Mouse (Mus musculus): ENCODE measurements around the gene Foxd2.

Foxd2 gene

DNA sequence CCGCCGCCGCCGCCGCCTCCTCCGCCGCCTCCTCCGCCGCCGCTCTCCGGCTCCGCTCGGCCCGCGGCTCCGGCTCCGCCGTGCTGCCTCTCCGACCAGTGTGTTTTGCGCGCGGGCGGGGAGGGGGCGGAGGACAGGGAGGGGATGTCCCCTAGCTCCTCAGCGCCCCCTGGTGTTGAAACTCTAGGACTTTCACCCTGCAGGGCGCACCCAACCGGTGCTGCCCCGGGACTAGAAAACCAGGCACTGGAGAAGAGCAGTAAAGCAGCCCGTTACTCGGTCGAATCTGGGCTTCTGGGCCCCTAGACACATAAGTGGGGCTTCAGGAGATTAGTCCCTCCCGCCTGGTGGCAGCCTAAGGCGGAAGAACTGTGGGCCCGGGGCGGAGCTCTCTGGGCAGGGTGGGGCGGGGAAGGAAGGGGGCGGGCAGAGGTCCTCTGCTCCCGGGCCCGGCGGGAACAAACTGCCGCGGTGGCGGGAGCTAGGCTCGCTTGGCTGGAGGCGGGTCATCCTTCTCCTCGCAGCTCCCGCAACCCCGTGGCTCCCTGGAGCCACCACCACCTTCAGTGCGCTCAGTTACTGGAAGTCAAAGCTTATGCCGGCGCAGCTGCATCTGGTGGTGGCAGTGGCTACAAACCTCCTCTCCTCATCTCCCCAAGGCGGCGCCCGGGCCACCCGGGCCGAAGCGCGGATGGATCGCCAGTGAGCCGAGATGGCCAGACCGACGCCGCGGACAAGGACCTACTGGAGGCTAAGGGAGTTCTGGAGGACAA lies at the start of gene Foxd2:
Foxd2 (minus strand) TSS at position 45 of the 773 bp plus-strand sequence.
- peak; percentile 78 to 89 for DNase-seq

DNA sequence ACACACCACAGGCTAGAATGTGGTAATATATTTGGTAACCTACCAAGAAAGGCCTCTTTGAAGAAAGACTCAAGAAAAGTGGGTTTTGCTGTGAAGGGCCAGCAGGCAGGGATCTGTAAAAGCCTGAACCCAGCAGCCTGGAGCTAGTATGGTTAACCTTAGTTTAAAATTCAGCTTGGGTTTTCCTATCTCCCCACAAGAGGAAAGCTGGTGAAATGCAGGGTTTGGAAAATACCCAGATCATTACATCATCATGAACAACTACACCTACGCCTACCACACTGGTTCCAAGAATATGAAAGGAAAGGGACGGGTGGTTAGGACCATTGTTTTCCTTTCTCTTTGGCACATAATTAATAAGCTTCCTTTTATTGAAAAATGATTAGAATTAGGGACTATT lies 49.6 kb upstream of the Foxd2 start:
- DNase-seq: no peak

DNA sequence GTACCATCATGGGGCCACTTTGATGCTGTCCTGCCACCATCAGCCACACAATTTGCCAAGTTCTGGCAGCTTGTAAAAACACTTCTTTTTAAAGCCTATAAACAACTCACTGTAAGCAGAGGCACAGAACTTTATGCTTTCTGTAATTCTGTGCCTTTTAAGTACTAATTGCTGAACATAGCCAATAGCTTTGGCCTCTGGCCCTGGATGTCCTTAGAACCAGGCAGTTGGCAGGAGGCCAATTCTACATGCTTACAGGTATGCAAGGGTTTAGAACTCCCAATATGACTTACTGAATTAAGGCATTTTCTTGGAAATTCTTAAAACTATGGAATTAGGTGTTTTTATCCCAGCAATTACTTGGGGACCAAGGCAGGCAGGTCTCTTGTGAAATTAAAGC lies 48.7 kb upstream of the Foxd2 start:
- peak; percentile 22 to 45 for DNase-seq

DNA sequence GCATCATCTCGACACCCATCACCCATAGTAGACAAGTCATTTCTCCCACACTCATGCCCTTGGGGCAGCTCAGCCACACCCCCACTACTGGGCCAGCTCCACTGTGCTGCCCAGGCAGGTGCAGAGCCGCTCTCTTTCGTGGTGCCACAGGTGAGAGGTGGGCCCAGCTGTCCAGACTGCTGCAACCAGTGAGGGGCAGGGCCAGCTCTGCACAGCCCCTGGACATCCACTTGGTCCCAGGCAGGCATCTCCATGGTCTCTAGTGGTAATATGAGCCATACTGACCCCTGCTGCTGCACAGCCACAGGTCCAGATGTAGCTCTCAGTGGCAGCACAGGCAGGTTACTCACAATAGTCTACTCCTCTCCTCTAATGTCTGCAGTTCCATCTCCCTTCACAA lies 44.5 kb upstream of the Foxd2 start:
- no peak for DNase-seq

DNA sequence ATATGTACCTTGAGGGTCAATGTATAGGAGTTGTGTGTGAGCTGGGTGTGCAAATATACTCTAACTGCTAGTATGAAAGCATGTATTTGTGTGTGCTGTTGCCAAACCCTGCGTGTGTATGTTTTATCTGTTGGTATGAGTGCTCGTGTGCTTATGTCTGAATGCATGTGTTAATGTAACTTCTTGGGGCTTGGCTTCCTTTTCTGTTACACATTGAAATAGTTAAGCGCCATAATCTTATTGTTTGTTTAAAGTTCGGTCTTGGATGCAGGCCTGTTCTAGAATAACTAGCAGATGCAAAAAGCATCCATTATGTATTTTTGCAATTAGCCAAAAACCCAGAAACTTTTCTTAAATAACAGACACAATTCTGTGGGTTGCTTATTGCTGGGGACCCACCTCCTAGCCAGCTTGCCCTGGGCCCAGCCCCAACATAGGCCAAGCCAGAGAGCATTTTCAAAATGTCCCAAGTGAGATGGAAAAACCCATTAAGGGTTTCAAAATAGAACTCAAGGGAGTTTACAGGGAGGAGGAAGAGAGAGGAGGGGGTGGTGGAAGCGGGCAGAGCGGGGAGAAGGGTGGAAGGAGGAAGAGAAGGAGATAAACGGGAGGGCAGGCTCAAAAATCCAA lies 39.3 kb upstream of the Foxd2 start:
- DNase-seq: no peak

DNA sequence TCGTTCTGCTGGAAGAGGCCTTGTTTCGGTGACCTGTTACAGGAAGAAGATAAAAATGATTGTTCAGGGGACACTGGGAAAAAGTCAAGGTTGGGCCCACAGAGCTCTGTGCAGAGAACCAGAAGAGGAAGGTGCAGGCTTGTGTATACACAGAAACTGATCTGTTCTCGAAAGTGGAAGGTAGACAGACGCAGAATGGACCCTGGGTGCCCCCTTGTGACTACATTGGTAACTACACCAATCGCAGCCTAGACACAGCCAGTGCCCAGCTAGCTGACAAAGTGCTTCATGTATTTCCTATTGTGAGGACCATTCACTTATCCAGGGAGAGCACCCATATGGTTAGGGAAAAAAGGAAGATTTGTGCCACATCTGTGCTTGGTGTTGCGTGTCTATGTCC lies 38.7 kb upstream of the Foxd2 start:
- DNase-seq: peak; percentile 91

DNA sequence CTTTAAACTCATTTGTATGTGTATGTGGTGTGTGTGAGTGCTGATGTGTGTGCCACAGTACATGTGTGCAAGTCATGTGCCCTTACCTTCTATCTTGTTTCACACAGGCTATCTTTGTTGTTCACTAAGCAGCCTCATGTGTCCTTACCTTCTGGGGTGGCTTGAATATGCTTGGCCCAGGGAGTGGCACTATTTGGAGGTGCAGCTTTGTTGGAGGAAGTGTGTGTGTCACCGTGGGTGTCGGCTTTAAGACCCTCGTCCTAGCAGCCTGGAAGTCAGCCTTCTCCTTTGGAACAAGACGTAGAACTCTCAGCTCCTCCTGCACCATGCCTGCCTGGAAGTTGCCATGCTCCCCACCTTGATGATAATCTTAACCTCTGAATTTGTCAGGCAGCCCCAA lies 37.7 kb upstream of the Foxd2 start:
- no peak for DNase-seq

DNA sequence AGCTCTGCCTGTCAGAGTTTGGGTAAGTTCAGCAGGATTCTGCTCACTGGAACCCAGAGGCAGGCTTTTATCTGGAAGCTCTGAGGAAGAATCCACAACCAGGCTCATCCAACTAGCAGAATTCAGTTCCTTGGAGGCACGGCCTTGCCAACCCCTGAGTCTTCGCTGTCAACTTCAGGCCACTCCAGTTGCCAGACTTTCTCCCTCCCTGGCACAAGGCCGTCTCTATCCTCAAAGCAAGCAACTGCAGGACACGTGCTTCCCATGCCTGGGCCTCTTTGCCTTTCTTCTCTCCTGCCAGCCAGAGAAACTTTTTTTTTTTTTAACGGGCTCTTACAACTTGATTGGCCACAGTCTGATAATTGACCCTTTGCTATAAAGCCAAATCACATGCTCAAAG lies 36.3 kb upstream of the Foxd2 start:
- no peak for DNase-seq

DNA sequence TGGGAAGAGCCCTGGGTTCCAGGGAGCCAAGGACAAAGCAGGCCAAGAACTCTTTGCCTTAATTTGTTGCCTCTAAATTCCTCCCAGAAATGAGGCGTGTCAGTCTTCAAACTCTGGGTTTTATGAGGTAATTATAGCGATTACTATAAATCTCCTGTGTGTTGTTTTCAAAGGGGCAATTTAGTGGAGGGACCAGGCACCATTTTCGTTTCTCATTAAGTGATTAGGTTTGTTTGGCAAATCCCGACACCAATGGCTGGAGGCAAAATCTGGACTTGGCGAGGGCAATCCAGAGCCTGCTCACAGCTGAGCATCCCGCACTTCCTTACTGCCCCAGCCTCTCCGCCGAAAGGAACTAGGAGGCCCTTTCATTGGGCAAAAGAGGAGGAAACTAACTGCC lies 33.9 kb upstream of the Foxd2 start:
- no peak for DNase-seq

DNA sequence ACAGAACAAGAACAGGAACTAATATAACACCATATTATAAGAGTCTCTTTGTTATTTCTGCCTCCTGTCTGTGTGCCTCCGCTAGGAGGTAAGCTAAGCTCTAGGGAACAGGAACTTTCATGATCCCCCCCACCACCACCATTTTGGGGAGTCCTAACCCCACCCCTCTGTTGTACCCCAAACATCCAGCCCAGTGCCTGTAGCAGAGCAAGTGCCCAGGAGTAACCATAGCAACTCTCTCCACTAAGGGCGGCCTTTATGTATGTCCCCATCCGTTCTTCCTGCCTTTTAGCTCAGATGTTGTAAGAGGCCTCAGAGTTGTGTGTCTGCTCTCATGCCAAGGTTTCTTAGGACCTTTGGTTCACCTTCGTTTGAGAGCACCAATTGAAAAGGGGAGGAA lies 33.4 kb upstream of the Foxd2 start:
- no peak for DNase-seq

DNA sequence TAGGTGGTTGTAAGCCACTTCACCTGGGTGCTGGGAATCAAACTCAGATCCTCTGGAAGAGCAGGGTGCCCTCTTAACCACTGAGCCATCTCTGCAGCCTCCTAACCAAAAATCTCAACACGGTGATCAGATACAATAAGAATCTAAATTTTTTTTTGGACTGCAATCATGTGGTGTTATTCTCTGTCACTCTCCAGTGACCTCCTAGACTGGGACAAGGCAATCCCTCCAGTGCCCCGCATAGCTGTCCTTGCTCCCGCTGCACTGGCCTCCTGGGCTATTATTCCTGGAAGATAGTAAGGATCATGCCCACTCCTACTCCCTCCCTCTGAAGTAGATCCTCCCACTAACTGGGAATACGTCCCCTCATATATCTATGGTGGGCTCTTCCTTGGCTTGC lies 32.6 kb upstream of the Foxd2 start:
- no peak for DNase-seq

DNA sequence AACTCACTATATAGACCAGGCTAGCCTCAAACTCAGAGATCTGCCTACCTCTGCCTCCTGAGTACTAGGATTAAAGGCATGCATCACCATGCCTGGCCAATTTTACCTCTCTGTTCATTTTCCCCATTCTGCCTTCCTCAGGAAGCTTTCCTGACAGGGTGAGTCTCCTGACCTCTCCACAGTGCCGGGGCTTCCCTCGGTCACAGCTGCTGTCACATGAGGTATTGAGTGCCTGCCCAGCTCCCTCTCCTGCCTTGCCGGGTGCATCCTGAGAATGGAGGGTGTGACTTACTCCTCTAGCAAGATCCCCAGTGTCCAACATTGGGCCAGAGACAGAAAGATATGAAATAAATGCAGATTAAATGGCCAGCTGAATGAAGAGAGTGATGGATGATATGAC lies 29.6 kb upstream of the Foxd2 start:
- DNase-seq: no peak

DNA sequence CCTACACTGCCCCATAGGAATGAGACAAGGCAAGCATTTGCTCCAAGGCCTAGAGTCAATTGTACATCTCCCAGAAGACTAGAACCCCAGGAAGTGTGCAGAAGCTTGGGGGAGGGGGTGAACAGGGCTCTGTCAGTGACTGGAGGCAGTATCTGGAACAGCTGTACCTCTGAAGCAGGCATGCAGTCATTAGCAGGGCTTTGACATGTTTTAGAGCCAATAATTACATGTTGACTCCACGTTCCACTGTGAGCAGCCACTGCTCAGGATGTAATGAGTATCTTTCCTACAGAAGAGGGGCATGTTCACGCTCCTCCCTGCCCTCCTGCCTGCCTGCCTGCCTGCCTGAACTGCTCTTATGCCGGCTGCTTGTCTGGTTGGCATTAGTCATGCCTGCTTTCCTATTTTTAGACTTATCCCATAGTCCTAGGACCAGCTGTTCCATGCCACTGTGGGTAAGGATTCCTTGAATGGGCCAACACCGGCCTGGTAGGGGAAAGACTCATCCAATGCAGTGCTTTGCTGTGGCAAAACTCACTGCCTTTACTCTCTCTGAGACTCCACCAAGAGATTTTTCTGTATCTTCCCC lies 28.9 kb upstream of the Foxd2 start:
- DNase-seq: no peak

DNA sequence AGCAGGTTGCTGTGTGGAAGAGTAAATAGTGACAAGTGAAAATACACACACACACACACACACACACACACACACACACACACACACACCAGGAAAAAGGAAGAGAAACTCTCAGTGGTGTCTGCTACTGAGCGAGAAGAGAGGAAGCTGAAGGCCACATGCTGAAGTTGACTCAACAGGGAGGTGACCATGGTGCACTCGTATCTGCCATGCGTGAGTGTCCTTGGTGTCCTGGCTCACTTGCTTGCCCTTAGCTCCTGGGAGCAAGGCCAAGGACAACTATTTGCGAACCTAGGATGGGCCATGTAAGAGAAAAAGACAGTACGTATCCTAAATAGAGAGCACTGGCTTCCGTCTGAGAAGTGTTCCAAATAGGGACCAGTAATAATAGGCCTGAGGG lies 25.5 kb upstream of the Foxd2 start:
- DNase-seq: no peak

DNA sequence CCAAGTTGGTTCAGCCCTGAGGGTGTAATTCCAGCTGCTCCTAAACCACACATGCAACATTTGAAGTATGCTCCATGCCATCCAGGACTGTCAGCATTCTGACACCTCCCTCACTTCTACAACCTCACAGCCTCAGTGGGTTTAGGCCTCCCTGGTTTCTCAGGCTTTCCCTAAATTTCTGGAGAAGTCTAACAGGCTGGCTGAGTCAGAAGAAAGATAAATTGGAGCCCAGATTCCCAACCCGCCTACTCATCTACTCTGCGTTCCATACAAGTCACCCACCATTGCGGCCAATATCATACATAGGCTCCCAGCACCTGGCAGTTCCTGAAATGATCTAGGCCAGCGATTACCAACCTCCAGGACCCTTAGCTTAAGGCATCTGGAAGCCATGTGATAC lies 24.1 kb upstream of the Foxd2 start:
- no peak for DNase-seq

DNA sequence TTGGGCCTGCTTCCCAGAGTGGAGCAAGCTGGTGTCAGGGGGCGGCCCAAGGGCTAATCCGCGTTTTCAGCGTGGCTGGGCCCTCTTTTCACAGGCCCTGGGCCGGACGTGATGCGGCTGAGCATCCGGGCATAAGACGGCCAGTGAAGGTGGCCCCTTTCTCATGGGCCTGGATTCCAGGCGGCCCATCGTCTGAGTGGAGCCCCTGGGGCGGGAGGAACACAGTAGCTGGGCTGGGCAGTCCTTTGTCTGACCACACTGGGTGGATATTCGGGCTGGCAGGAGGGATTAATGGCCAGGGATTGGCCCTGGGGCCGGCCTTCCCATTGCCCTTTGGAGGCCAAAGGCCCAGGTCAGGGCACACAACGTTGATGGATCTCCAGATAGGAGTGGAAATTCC lies 20.5 kb upstream of the Foxd2 start:
- no peak for DNase-seq

DNA sequence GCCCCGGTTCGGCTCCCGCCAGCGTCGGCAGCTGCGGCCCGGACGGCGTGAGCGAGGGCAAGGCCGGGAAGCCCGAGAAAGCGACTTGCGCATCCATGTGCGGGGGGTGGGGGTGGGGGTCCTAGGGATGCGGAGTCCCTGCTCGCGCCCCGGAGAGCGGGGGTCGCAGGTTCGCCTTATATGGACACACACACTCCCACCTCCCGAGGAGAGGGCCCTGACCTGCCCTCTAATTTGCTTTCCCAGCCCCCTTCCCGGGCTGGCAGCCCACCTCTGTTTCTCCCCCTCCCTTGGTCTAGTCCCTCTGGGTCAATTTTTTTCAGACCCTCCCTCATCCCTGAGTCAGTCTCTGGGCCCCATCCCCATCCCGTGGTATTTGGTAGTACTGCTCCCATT lies 17.2 kb upstream of the Foxd2 start, which contains the start of gene Foxe3:
Foxe3 (minus strand) TSS at position 97 of the 396 bp plus-strand sequence.
- DNase-seq: no peak

DNA sequence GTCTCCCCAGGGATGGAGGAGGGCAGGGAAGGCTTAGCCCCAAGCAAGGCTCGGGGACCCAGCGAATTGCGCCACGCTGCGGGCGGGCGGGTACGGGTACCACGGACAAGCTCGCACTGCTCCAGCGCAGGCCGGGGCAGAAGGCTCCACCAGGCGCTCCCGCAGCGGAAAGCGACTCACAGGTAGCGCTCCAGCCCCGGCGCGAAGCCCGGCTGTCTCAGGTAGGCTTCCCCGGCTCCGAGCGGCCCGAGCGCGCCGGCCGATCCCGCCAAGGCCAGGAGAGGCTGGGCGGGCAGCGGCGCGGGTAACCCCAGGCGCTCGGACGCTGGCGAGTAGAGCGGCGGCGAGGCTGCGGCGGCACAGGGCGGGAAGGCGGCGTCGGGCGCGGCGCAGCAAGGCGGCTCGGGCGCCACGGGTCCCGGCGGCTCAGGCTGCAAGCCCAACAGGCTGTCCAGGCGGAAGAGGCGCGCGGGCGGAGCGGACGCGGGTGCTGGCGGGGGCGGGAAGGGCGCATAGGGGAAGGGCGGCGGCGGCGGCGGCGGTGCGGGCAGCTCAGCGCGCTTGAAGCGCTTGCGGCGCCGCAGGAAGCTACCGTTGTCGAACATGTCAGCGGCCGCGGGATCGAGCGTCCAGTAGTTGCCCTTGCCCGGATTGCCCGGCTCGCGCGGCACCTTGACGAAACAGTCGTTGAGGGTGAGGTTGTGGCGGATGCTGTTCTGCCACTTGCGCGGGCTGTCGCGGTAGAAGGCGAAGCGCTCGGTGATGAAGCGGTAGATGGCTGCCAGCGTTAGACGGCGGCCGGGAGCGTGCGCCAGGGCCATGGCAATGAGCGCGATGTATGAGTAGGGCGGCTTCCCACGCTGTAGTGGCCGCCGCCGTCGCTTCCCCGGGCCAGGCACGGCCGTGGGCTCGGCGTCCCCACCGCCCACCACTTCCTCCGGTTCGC lies 16.6 kb upstream of the Foxd2 start:
- peak in 1 of 2 experiments; percentile 9 for DNase-seq

DNA sequence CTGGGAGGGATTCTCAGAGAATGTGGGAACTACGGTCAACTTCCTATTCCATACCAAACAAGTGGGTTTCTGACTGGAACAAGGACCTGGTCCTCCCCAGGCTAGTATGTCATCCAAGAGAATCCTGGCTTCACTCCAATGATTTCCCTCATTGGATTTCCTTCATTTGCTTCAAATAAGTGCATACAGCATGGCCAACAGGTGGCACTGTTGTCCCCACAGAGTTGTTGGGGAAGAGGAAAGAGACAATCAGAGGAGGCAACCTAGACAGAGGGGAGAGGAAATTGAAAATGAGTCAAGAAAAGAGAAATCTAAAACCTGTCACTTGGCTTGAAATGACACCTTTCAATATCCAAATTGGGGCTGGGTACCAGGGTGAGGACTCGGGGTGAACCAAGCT lies 8.4 kb upstream of the Foxd2 start:
- peak; percentile 34 to 54 for DNase-seq

DNA sequence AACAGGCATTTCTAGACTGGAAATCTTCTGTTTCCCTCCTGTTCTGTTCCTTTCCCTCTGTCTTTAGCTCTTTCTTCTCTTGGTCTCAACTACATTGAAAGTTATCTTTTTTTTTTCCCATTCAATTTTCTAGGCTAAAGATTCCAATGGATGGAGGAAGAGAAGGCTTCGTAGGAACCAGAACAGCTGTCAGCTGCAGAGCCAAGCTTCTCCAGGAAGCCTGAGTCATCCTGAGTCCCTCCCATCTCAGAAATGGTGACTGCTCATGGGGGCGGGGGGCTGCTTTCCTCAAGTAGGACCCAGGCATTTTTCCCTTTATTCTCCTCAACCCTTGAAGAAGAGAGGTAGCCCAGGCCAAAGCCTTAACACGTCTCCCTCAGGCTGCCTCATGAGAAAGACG lies 7.4 kb upstream of the Foxd2 start:
- DNase-seq: no peak

DNA sequence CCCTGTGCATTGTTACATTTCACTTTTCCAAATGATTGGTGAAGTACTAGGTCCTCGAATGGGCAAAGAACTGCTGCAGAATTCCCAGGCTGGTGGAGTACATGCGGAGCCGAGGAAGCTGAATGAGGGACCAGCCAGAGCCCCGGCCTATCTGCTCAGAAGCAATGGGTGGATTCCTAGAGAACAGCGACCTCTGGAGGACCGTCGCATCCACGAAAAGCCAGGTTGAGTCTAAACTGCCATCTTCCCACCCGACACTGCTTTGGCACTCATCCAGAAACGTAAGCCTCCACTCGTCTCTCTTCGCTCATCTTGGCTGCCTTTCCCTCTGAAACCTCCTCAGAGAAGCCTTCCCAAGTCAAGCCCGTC lies 4.9 kb upstream of the Foxd2 start:
- DNase-seq: peak; percentile 68 to 82

DNA sequence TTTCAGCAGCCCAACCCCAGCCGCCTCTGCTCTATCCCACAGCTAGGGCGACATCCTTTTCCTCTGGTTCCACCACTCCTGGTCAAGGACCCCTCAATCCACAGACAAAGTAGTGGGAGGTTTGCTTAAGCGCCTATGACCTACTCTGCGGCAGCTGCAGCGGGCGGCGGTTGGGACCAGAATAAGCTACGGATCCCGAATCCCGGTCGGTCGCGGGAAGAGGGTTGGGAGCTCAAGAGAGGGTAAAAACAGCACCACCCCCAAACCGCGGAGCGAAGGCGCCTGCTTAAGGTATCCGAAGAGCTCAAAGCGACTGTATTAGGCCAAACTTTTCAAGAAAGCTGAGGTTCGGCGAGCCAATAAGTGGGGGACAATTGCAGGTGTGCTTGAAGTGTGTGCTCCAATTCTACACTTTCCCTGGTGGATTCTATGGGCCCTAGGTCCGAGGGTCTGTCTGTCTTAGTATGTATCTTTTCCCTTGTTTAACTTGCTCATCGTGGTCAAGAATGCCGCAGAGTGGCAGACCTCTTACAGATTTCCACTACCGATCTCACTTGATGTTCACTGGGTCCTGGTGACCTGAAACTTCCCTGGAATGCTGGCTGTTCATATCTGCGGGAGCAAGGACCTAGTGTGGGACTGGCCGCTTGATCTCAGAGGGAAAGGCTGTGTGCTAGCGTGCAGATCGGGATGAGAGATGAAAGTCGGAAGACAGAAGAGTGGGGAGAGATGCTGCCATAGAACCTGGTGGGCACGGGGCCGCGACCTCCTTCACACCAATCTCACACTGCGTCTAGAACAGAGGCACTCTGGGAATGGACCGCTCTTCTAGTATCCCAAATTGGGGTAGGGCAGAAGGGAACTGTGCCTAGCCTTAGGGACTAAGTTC lies 4.3 kb upstream of the Foxd2 start:
- DNase-seq: no peak

All from cerebellum, postnatal 14 days (tissue).